Comparison of ENCODE assay signal across 8 mouse cellular contexts in the genomic region with DNA sequence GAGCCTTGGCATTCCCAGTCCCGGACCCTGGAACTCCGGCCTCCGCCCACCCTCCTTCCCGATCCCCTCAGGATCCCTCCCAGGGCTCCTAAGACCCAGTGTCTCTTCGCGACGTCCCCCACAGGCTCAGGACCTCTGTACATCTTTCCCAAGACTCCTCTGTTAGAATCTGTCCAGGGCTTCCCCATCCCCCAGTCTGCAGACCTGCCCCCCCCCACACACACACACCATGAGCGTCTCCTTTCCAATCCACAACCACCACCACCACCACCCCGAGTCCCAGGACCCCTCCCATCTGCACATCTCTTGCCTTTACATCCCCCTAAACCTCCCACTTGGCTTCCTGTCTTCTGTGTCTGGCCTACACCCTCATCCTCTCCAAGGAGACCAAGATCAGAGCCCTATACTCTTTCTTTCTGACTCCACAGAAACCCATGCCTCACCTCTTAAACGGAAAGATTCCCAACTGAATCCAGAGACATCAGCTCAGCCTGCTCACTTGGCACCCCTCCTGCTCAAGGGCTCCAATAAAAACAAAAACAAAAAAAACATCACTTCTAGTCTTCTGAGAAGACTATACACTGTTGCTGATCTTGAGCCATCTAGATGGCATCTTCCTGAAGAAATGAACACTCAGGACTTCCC. TPM values are rescaled to one million over a fixed set of nuclear protein-coding genes. Genes with fewer than 3 reads are reported as not detected.
DNase-seq lines count a peak whose midpoint lies in the region; ATAC-seq and TF ChIP-seq lines count a peak whose summit lies in the region.

No protein-coding gene starts in this region.

- in situ Hi-C loops in CH12.LX (cut with MboI; ENCODE audit: low pct_ligation_motif_present, low pct_unique_long_range_greater_than_20kb, low sequenced_read_pairs): loop anchor here (25.0 kb wide), 1 partner anchor 345 kb away; no protein-coding TSS in a partner anchor

- H3K4me3 ChIP-seq in CH12.LX (replicated peaks in 1 of 3; ENCODE audit: low read depth in 2 of 3, low read length in 2 of 3, poor library complexity in 1 of 3): peak overlapping the region; percentile 57 to 75 (median 64)
- H3K4me3 ChIP-seq in forebrain, embryonic 16.5 days (replicated peaks; ENCODE audit: low read length): peak overlapping the region; percentile 94
- H3K4me3 ChIP-seq in liver, embryonic 12.5 days: peak overlapping the region; percentile 78

- H3K36me3 ChIP-seq in CH12.LX (replicated peaks in 1 of 2; ENCODE audit: control insufficient read depth in 1 of 2, insufficient read depth in 1 of 2, low read length in 1 of 2): no peaks in the 10 kb centered on the region
- peaks cover 3% of the 10 kb centered on the region; the same call in 1 of the 2 replicates for H3K36me3 ChIP-seq in forebrain, embryonic 16.5 days (ENCODE audit: control insufficient read depth, insufficient read depth)
- H3K36me3 ChIP-seq in liver, embryonic 12.5 days: no peaks in the 10 kb centered on the region

- ATAC-seq in cerebellum, adult (ENCODE audit: insufficient number of reproducible peaks, low FRiP score, low TSS enrichment): no peak
- peak; percentile 1; the same call in 1 of the 2 replicates for ATAC-seq in forebrain, embryonic 16.5 days
- no peak for ATAC-seq in liver, embryonic 12.5 days
- no peak for ATAC-seq in inflammation-experienced regulatory T-cells, adult 6 months
- ATAC-seq in frontal cortex, adult (ENCODE audit: low TSS enrichment): no peak

- H3K9ac ChIP-seq in CH12.LX (ENCODE audit: insufficient read depth, low read depth): peak overlapping the region; percentile 89
- peak overlapping the region; percentile 94 for H3K9ac ChIP-seq in forebrain, embryonic 16.5 days (replicated peaks; ENCODE audit: low read depth, low read length)
- peak overlapping the region; percentile 84 for H3K9ac ChIP-seq in liver, embryonic 12.5 days

- H3K4me1 ChIP-seq in CH12.LX (ENCODE audit: control insufficient read depth in 1 of 2, insufficient read depth in 2 of 2): peaks cover 11 to 13% of the 10 kb centered on the region in 2 experiments
- peaks cover 39% of the 10 kb centered on the region for H3K4me1 ChIP-seq in forebrain, embryonic 16.5 days (replicated peaks; ENCODE audit: control insufficient read depth, insufficient read depth, low read length)
- H3K4me1 ChIP-seq in liver, embryonic 12.5 days: peaks cover 33% of the 10 kb centered on the region

- peaks cover 3% of the 10 kb centered on the region for H3K27me3 ChIP-seq in CH12.LX (replicated peaks)
- H3K27me3 ChIP-seq in forebrain, embryonic 16.5 days (replicated peaks; ENCODE audit: control insufficient read depth, insufficient read depth, low read length): no peaks in the 10 kb centered on the region
- no peaks in the 10 kb centered on the region for H3K27me3 ChIP-seq in liver, embryonic 12.5 days (replicated peaks)

- no peak overlapping the region for H3K27ac ChIP-seq in CH12.LX (ENCODE audit: insufficient read depth, low read depth)
- H3K27ac ChIP-seq in forebrain, embryonic 16.5 days (ENCODE audit: low read length): peak overlapping the region; percentile 23; the same call in 1 of the 2 replicates
- no peak overlapping the region; the same call in 1 of the 2 replicates for H3K27ac ChIP-seq in liver, embryonic 12.5 days

- 7% methylated on average over 10 of the region's 10 CpGs for WGBS in forebrain, embryonic 16.5 days
- 19% methylated on average over 10 of the region's 10 CpGs for WGBS in liver, embryonic 12.5 days (ENCODE audit: insufficient replicate concordance)

- H3K4me2 ChIP-seq in CH12.LX (ENCODE audit: insufficient read depth, low read depth, poor library complexity, severe bottlenecking): peak overlapping the region; percentile 99
- H3K4me2 ChIP-seq in forebrain, embryonic 16.5 days (ENCODE audit: low read length): peak overlapping the region; percentile 61
- H3K4me2 ChIP-seq in liver, embryonic 12.5 days: peak overlapping the region; percentile 99

- no peaks in the 10 kb centered on the region for H3K79me2 ChIP-seq in CH12.LX (replicated peaks; ENCODE audit: control insufficient read depth, extremely low read depth, insufficient read depth, poor library complexity, severe bottlenecking)

- TF ChIP-seq CTCF in CH12.LX (conservative IDR thresholded peaks at IDR 0.05 in 1 of 2, IDR thresholded peaks at IDR 0.05 in 1 of 2; ENCODE audit: low read depth in 2 of 2, low read length in 2 of 2): no peak

- no peak for TF ChIP-seq RAD21 in CH12.LX (IDR thresholded peaks at IDR 0.05; ENCODE audit: low read depth, low read length)

- H3K9me3 ChIP-seq in CH12.LX (replicated peaks; ENCODE audit: low read length): no peaks in the 10 kb centered on the region
- no peaks in the 10 kb centered on the region for H3K9me3 ChIP-seq in forebrain, embryonic 16.5 days (ENCODE audit: control insufficient read depth, low read length)
- no peaks in the 10 kb centered on the region for H3K9me3 ChIP-seq in liver, embryonic 12.5 days (replicated peaks)

- DNase-seq in cerebellum, adult 9-11 months: peak; percentile 72
- DNase-seq in CH12.LX (ENCODE audit: extremely low read depth): no peak
- no peak for DNase-seq in thymus, postnatal 10 days (ENCODE audit: low spot score in 2 of 2)

- dilution Hi-C loops in CH12.LX (cut with MboI; ENCODE audit: extremely low pct_ligation_motif_present, extremely low pct_unique_long_range_greater_than_20kb, low sequenced_read_pairs): no loop called here

- TF ChIP-seq EP300 in CH12.LX (IDR thresholded peaks at IDR 0.05; ENCODE audit: low read length): no peak

- no peak for TF ChIP-seq POLR2A in CH12.LX (IDR thresholded peaks at IDR 0.05; ENCODE audit: low read depth, low read length)

TF ChIP-seq in CH12.LX, 34 proteins besides CTCF, POLR2A, EP300 and RAD21:
- TF ChIP-seq SIN3A (IDR thresholded peaks at IDR 0.05; ENCODE audit: low read length) (0 out of 2 replicates have a peak, but pooled peaks have one; percentile 7), CHD1 (IDR thresholded peaks at IDR 0.05; ENCODE audit: low read depth, low read length) (no peak)

RNA-seq across cellular contexts. Expression of a gene that starts 0.6 kb away (rescaled TPM):
- 4.6 and 6.6 TPM in 2 replicates for total RNA-seq in CH12.LX (2012; rRNA removed)
- 1.4 and 2.2 TPM in 2 replicates for total RNA-seq in CH12.LX (2014; rRNA removed)
- 2.8 and 3.6 TPM in 2 replicates for polyA plus RNA-seq in CH12.LX (2012; ENCODE audit: insufficient read length, low read depth)
- polyA plus RNA-seq in forebrain, embryonic 16.5 days (2015; fragmentation: Nextera tagmentation; extraction: Ambion mirVana): 97.4 and 117 TPM in 2 replicates
- polyA plus RNA-seq in liver, embryonic 12.5 days (2016; fragmentation: Nextera tagmentation; extraction: Ambion mirVana): 8.0 and 8.6 TPM in 2 replicates
- polyA plus RNA-seq in inflammation-experienced regulatory T-cells, adult 6 months (2017; shearing (Covaris generic)): 1 to 10 TPM; 3.9 to 6.0 (median 5.7) TPM

RNA-seq across cellular contexts. Expression of a gene that starts 33.1 kb away (rescaled TPM):
- total RNA-seq in CH12.LX (2012; rRNA removed): not detected in 2 replicates
- not detected in 2 replicates for total RNA-seq in CH12.LX (2014; rRNA removed)
- not detected in 2 replicates for polyA plus RNA-seq in CH12.LX (2012; ENCODE audit: insufficient read length, low read depth)
- polyA plus RNA-seq in forebrain, embryonic 16.5 days (2015; fragmentation: Nextera tagmentation; extraction: Ambion mirVana): not detected in 2 replicates
- polyA plus RNA-seq in liver, embryonic 12.5 days (2016; fragmentation: Nextera tagmentation; extraction: Ambion mirVana): not detected in 2 replicates
- under 1 TPM in 1 of 3 experiments, not detected in 2; 0.12 TPM for polyA plus RNA-seq in inflammation-experienced regulatory T-cells, adult 6 months (2017; shearing (Covaris generic))

RNA-seq across cellular contexts. Expression of a gene that starts 50.3 kb away (rescaled TPM):
- total RNA-seq in CH12.LX (2012; rRNA removed) (0.08 and 0.13 TPM in 2 replicates), CH12.LX (2014; rRNA removed) (0.05 TPM in 1 of 2 replicates, not detected in the other)
- polyA plus RNA-seq in CH12.LX (2012; ENCODE audit: insufficient read length, low read depth): 0.40 and 0.59 TPM in 2 replicates
- polyA plus RNA-seq in forebrain, embryonic 16.5 days (2015; fragmentation: Nextera tagmentation; extraction: Ambion mirVana): 47.7 and 49.0 TPM in 2 replicates
- polyA plus RNA-seq in liver, embryonic 12.5 days (2016; fragmentation: Nextera tagmentation; extraction: Ambion mirVana): 0.25 and 0.43 TPM in 2 replicates
- polyA plus RNA-seq in inflammation-experienced regulatory T-cells, adult 6 months (2017; shearing (Covaris generic)): under 1 TPM; 0.30 to 0.57 (median 0.50) TPM

RNA-seq across cellular contexts. Expression of a gene that starts 59.6 kb away (rescaled TPM):
- total RNA-seq in CH12.LX (2012; rRNA removed) (0.25 TPM in 2 replicates), CH12.LX (2014; rRNA removed) (not detected in 2 replicates)
- 0.07 TPM in 1 of 2 replicates, not detected in the other for polyA plus RNA-seq in CH12.LX (2012; ENCODE audit: insufficient read length, low read depth)
- polyA plus RNA-seq in forebrain, embryonic 16.5 days (2015; fragmentation: Nextera tagmentation; extraction: Ambion mirVana): 0.05 TPM in 1 of 2 replicates, not detected in the other
- polyA plus RNA-seq in liver, embryonic 12.5 days (2016; fragmentation: Nextera tagmentation; extraction: Ambion mirVana): 0.18 and 0.37 TPM in 2 replicates
- polyA plus RNA-seq in inflammation-experienced regulatory T-cells, adult 6 months (2017; shearing (Covaris generic)): under 1 TPM in 1 of 3 experiments, not detected in 2; 0.90 TPM

Comparison
In these comparisons a context has a peak if more than half of its experiments do, and no peak if none do; other contexts are left out.
1. RNA of a gene that starts 0.6 kb away (polyA plus RNA-seq): 97.4 to 117 TPM in forebrain, embryonic 16.5 days; 8.0 to 8.6 TPM in liver, embryonic 12.5 days, 3.9 to 6.0 TPM in inflammation-experienced regulatory T-cells, adult 6 months and 2.8 to 3.6 TPM in CH12.LX; every median in the first group is over 10 times any median in the second.
2. RNA of a gene that starts 50.3 kb away (polyA plus RNA-seq): 47.7 to 49.0 TPM in forebrain, embryonic 16.5 days; 0.40 to 0.59 TPM in CH12.LX, 0.30 to 0.57 TPM in inflammation-experienced regulatory T-cells, adult 6 months and 0.25 to 0.43 TPM in liver, embryonic 12.5 days; every median in the first group is over 10 times any median in the second.
3. Peak in every context shown above with its lines, with median percentiles within 50 percentile points of each other: H3K4me2 ChIP-seq, H3K4me3 ChIP-seq and H3K9ac ChIP-seq.